Mouse (Mus musculus) ES-Bruce4 (cell line): ENCODE measurements around the gene Large1. TPM values are rescaled to one million over a fixed set of nuclear protein-coding genes. Genes with fewer than 3 reads are reported as not detected.
"Not testable (repeated sequence)": the region's sequence is repeated elsewhere in the genome, so short reads cannot be mapped to it uniquely, and the experiment has no call there.

Experiments used
- H3K27ac ChIP-seq: 2 replicates; pipeline ENCODE4 v1.5.1; 2012; ENCODE audit warnings: low read length, inconsistent platforms; ENCODE audit not compliant: insufficient read depth
- H3K27me3 ChIP-seq: 2 replicates; pipeline ENCODE4 v1.6.1; 2012; ENCODE audit warnings: mild to moderate bottlenecking, low read length, inconsistent platforms; ENCODE audit not compliant: control insufficient read depth, poor library complexity, insufficient read depth, severe bottlenecking
- H3K36me3 ChIP-seq: 2 replicates; pipeline ENCODE4 v1.6.1; 2012; ENCODE audit warnings: inconsistent platforms, mild to moderate bottlenecking, low read length, moderate library complexity; ENCODE audit not compliant: control insufficient read depth, poor library complexity, insufficient read depth, severe bottlenecking
- H3K4me1 ChIP-seq: one replicate; pipeline ENCODE4 v1.8.1; 2011; ENCODE audit warnings: low read length; ENCODE audit not compliant: control insufficient read depth, insufficient read depth
- H3K4me3 ChIP-seq: 2 replicates; pipeline ENCODE4 v1.5.1; 2011; ENCODE audit warnings: low read depth, mild to moderate bottlenecking, low read length
- H3K9ac ChIP-seq: 2 replicates; pipeline ENCODE4 v1.6.1; 2012; ENCODE audit warnings: low read depth, mild to moderate bottlenecking, inconsistent platforms; ENCODE audit not compliant: poor library complexity, severe bottlenecking
- H3K9me3 ChIP-seq: replicated peaks from 2 replicates; pipeline ENCODE4 v1.6.1; 2012; ENCODE audit warnings: mild to moderate bottlenecking, low read length, inconsistent platforms; ENCODE audit not compliant: control insufficient read depth, poor library complexity, insufficient read depth, severe bottlenecking
- CTCF ChIP-seq: IDR thresholded peaks from one replicate; pipeline ENCODE4 v1.8.1; 2011; ENCODE audit warnings: low read depth, low read length
- EP300 ChIP-seq: IDR thresholded peaks from 2 replicates; pipeline ENCODE4 v1.6.1; 2011; ENCODE audit warnings: low read depth, low read length; ENCODE audit not compliant: insufficient read depth
- POLR2A ChIP-seq: IDR thresholded peaks from one replicate; pipeline ENCODE4 v1.8.1; 2011; ENCODE audit warnings: low read length; ENCODE audit not compliant: insufficient read depth
- polyA plus RNA-seq: library from polyadenylated mRNA; stranded (reverse); fragments of >200 nt; gene quantifications from 2 replicates; pipeline ENCODE4 v1.2.4, GENCODE M21; 2011; ENCODE audit warnings: low read depth; ENCODE audit not compliant: missing spikeins, insufficient read depth, insufficient read length

The Large1 gene
- polyA plus RNA-seq, result 20.2 and 21.5 TPM in 2 replicates

- peak within 1 kb of the TSS; percentile 95 for H3K9ac ChIP-seq
- no peaks in the 10 kb centered on the region for H3K36me3 ChIP-seq
- H3K27ac ChIP-seq, result no peak within 1 kb of the TSS
- no peaks in the 10 kb centered on the region for H3K4me1 ChIP-seq
- no peaks in the 10 kb centered on the region for H3K27me3 ChIP-seq
- peak within 1 kb of the TSS; percentile 90 for H3K4me3 ChIP-seq
- TF ChIP-seq POLR2A (peak; percentile 51), EP300 (0 out of 2 replicates have a peak, but pooled peaks have one; percentile 40), CTCF (no peak)
- no peaks in the 10 kb centered on the region for H3K9me3 ChIP-seq
Measured at GRCm38 (mm10) chr8:73353108-73353793, at the start of gene Large1. Gene Large1, minus strand, starts transcription at chr8:73353540.

- Histone ChIP-seq H3K36me3 (no peaks in the 10 kb centered on the region), H3K27me3 (no peaks in the 10 kb centered on the region), H3K9me3 (no peaks in the 10 kb centered on the region), H3K4me1 (no peaks in the 10 kb centered on the region), H3K4me3 (no peak overlapping the region), H3K27ac (no peak overlapping the region), H3K9ac (no peak overlapping the region)
- no peak for TF ChIP-seq EP300
- TF ChIP-seq POLR2A, result no peak
- no peak for TF ChIP-seq CTCF
Measured at GRCm38 (mm10) chr8:73400343-73400742, 47.0 kb upstream of the Large1 start.

GRCm38 (mm10) chr8:73373001-73373400 lies 19.7 kb upstream of the Large1 start:
- H3K9ac ChIP-seq, H3K4me3 ChIP-seq, H3K27ac ChIP-seq, H3K4me1 ChIP-seq, H3K36me3 ChIP-seq, H3K27me3 ChIP-seq: not testable (repeated sequence)
- peaks cover 21% of the 10 kb centered on the region for H3K9me3 ChIP-seq

GRCm38 (mm10) chr8:73355979-73356378 lies 2.6 kb upstream of the Large1 start:
- TF ChIP-seq EP300 (no peak), CTCF (no peak), POLR2A (no peak)
- Histone ChIP-seq H3K9ac (no peak overlapping the region), H3K27ac (no peak overlapping the region), H3K36me3 (no peaks in the 10 kb centered on the region), H3K9me3 (no peaks in the 10 kb centered on the region), H3K4me1 (no peaks in the 10 kb centered on the region), H3K27me3 (no peaks in the 10 kb centered on the region), H3K4me3 (no peak overlapping the region)

GRCm38 (mm10) chr8:73354201-73354881 lies 1.0 kb upstream of the Large1 start:
- Histone ChIP-seq H3K36me3 (no peaks in the 10 kb centered on the region), H3K27ac (no peak overlapping the region), H3K4me1 (no peaks in the 10 kb centered on the region), H3K27me3 (no peaks in the 10 kb centered on the region), H3K9me3 (no peaks in the 10 kb centered on the region), H3K9ac (peak overlapping the region; percentile 62), H3K4me3 (peak overlapping the region; percentile 57)
- TF ChIP-seq EP300 (no peak), CTCF (no peak)

- H3K36me3 ChIP-seq, result no peaks in the 10 kb centered on the region
- H3K27ac ChIP-seq, result no peak overlapping the region
- no peaks in the 10 kb centered on the region for H3K27me3 ChIP-seq
- peak overlapping the region; percentile 62 for H3K9ac ChIP-seq
- H3K9me3 ChIP-seq, result no peaks in the 10 kb centered on the region
- TF ChIP-seq CTCF (no peak), EP300 (no peak), POLR2A (no peak)
- peak overlapping the region; percentile 57 for H3K4me3 ChIP-seq
- no peaks in the 10 kb centered on the region for H3K4me1 ChIP-seq
Measured at GRCm38 (mm10) chr8:73353794-73354179, 447 bp upstream of the Large1 start.
